Mouse (Mus musculus): ENCODE data around the gene Spink2.

- TF ChIP-seq CTCF (IDR thresholded peaks at IDR 0.05; ENCODE audit: low read depth) (no peak), EP300 (IDR thresholded peaks at IDR 0.05; ENCODE audit: low read depth) (no peak)
These were observed 41.0 kb upstream of the Spink2 start for GRCm38 (mm10) chr5:77252115-77252827.

Measured in heart, postnatal 0 days (tissue).